Mouse (Mus musculus) brain, embryonic 18.5 days (tissue): ENCODE data around the gene Adamts4.

Experiments used
- DNase-seq: peaks from one replicate; pipeline ENCODE4 v3.0.0-alpha.2; 2012; ENCODE audit warnings: low read depth, low spot score

Adamts4 gene

GRCm38 (mm10) chr1:171256095-171256818, 6.0 kb downstream of the Adamts4 start:
- no peak for DNase-seq

GRCm38 (mm10) chr1:171256937-171257548, 6.8 kb downstream of the Adamts4 start:
- DNase-seq, result no peak

- DNase-seq, result no peak
Measured at GRCm38 (mm10) chr1:171257781-171258180, 7.6 kb downstream of the Adamts4 start.

- no peak for DNase-seq
Measured at GRCm38 (mm10) chr1:171258921-171259320, 8.7 kb downstream of the Adamts4 start.

GRCm38 (mm10) chr1:171260316-171260715, 10.1 kb downstream of the Adamts4 start:
- DNase-seq, result no peak

- DNase-seq, result peak; percentile 79
Measured at GRCm38 (mm10) chr1:171262594-171263130, 12.4 kb downstream of the Adamts4 start.

- DNase-seq, result peak; percentile 83
Measured at GRCm38 (mm10) chr1:171263185-171263611, 13.0 kb downstream of the Adamts4 start.

- DNase-seq, result no peak
Measured at GRCm38 (mm10) chr1:171263666-171264461, 13.6 kb downstream of the Adamts4 start.

GRCm38 (mm10) chr1:171265971-171266744, 15.9 kb downstream of the Adamts4 start:
- DNase-seq, result no peak

GRCm38 (mm10) chr1:171268341-171268740, 18.1 kb downstream of the Adamts4 start:
- no peak for DNase-seq

GRCm38 (mm10) chr1:171269848-171270572, 19.8 kb downstream of the Adamts4 start, which contains the start of gene B4galt3:
TSS of gene B4galt3 (plus strand) at chr1:171270328.
- no peak for DNase-seq

GRCm38 (mm10) chr1:171270573-171270900, 20.3 kb downstream of the Adamts4 start:
- DNase-seq, result no peak

- no peak for DNase-seq
Measured at GRCm38 (mm10) chr1:171271196-171271595, 21.0 kb downstream of the Adamts4 start.

- DNase-seq, result no peak
Measured at GRCm38 (mm10) chr1:171271622-171272021, 21.4 kb downstream of the Adamts4 start.

- DNase-seq, result no peak
Measured at GRCm38 (mm10) chr1:171272086-171272485, 21.9 kb downstream of the Adamts4 start.

- DNase-seq, result no peak
Measured at GRCm38 (mm10) chr1:171274171-171274570, 23.9 kb downstream of the Adamts4 start.

GRCm38 (mm10) chr1:171275144-171275734, 25.0 kb downstream of the Adamts4 start:
- no peak for DNase-seq

- no peak for DNase-seq
Measured at GRCm38 (mm10) chr1:171276110-171276748, 26.0 kb downstream of the Adamts4 start.

GRCm38 (mm10) chr1:171277736-171278135, 27.5 kb downstream of the Adamts4 start:
- no peak for DNase-seq

- DNase-seq, result no peak
Measured at GRCm38 (mm10) chr1:171278436-171278835, 28.2 kb downstream of the Adamts4 start.
